Mouse (Mus musculus): ENCODE measurements around the gene Ogg1.
"Not testable (repeated sequence)": the region's sequence is repeated elsewhere in the genome, so short reads cannot be mapped to it uniquely, and the experiment has no call there.

The Ogg1 gene

GRCm38 (mm10) chr6:113330547-113330946 lies 3.8 kb downstream of the Ogg1 start:
- in situ Hi-C loops (cut with MboI, MseI) = no loop called here

DNA sequence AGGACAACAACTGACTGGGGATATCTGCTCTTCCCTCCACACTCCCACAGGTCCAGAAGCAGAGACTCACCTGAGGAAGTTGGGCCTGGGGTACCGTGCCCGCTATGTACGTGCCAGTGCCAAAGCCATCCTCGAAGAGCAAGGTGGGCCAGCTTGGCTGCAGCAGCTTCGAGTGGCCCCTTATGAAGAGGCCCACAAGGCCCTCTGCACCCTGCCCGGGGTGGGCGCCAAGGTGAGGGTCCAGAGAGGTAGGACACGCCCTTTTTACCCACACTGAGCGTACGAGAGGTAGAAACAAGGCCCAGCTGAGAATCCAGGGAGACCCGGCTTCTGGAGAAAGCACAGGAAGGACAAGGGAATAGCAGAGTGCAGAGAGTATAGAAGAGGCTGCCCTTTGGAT lies 4.9 kb downstream of the Ogg1 start:
- in situ Hi-C loops (cut with MboI, MseI) = no loop called here

- in situ Hi-C loops (cut with MboI, MseI) = not testable (repeated sequence)
Observed at GRCm38 (mm10) chr6:113332734-113333133, 6.0 kb downstream of the Ogg1 start.

- in situ Hi-C loops (cut with MboI, MseI) = no loop called here
Observed at GRCm38 (mm10) chr6:113333137-113333950, 6.6 kb downstream of the Ogg1 start.

- in situ Hi-C loops (cut with MboI, MseI) = no loop called here
Observed at GRCm38 (mm10) chr6:113334216-113334615, 7.4 kb downstream of the Ogg1 start.

DNA sequence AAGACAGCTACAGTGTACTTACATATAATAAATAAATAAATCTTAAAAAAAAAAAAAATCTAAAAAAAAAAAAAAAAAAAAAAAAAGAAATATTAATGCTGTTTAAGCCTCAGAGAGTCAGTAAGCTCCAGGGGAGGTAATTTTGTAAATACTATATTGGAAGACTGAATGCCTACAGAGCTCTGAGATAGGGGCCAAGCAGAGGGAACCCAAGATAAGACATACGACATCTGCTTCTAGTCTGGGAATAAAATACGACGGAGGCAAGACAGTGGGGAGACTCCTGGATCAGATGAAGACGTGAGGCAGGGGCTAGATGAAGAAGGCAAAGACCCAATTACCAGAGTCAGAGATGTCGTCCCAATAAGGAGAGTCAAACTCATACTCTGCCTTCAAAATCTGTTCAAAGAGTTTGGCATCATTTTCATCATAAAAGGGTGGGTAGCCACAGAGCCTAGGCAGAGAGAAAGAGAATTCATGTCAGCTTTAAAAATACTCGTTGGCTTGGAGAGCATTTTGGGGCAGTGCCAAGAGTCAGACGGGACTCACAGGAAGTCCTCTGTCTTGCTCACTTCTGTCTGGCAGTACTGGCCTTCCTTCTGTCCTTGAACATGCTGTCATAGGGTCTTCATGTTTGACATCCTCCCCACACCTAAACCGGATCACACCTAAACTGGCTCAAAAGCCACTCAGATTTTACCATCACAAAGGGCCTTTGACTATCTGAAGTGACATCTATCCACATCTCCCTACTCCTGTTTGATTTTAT lies 10.3 kb downstream of the Ogg1 start:
- in situ Hi-C loops (cut with MboI, MseI) = no loop called here

DNA sequence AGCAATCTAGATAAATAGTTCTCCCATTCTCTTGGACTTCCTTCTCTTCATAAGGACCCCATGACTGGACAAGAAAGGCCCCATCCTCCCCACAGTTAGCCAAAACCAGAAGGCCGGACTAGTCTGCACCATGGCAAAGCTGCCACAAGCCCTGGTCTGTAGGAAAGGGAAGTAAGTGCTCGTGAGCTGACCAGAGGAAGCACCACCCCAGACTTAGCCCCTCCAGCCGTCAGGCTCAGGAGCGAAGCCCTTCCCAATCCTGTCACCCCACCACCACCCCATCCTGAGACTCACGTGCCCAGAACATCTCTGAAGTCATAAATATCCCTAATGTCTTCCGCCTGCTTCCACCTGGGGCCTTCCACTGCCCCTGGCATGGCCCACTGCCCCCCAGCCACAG lies 14.8 kb downstream of the Ogg1 start:
- in situ Hi-C loops (cut with MboI, MseI) = no loop called here

- in situ Hi-C loops (cut with MboI, MseI) = no loop called here
Observed at GRCm38 (mm10) chr6:113342297-113342696, 15.5 kb downstream of the Ogg1 start.

- in situ Hi-C loops (cut with MboI, MseI) = no loop called here
Observed at GRCm38 (mm10) chr6:113343177-113344092, 16.7 kb downstream of the Ogg1 start, which contains the start of gene Camk1. Gene Camk1 (minus strand): TSS chr6:113343984.

- in situ Hi-C loops (cut with MboI, MseI) = no loop called here
Observed at GRCm38 (mm10) chr6:113344321-113344720, 17.5 kb downstream of the Ogg1 start.

- in situ Hi-C loops (cut with MboI, MseI) = no loop called here
Observed at GRCm38 (mm10) chr6:113346897-113347296, 20.1 kb downstream of the Ogg1 start.

DNA sequence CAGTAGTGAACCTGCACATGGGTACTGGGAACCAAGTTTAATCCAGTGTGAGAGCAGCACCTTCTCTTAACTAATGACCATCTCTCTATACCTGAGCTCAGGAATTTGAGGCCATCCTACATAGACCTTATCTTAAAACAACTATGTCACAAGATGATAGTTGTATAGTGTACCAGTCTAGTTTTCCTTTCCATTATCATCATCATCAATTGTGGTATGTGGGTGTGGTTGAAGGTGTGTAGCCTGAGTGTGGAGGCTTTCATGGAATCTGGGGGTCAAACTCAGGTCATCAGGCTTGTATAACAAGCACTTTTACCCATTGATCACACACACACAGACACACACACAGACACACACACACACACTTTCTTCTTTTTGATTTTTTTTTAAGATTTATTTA lies 23.8 kb downstream of the Ogg1 start:
- in situ Hi-C loops (cut with MboI, MseI) = no loop called here

- in situ Hi-C loops (cut with MboI, MseI) = no loop called here
Observed at GRCm38 (mm10) chr6:113351161-113351560, 24.4 kb downstream of the Ogg1 start.

DNA sequence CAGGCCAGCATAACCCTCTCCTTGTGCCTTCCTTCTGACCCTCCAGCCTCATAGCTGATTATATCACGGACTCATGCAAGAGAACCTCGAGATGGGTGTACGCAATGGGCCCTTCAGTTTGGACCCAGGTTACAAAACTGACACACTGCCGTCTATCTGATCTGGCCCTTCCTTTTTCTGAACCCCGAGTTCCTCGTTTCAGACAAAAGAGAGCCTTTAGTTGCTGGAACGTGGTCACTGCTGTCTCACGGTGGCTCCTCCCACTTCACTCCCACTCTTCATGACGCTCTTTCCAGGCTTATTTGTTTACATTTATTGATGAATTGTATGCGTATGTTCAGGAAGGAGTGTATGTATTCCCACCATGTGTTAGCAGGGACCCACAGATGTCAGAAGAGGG lies 24.9 kb downstream of the Ogg1 start:
- in situ Hi-C loops (cut with MboI, MseI) = no loop called here

- in situ Hi-C loops (cut with MboI, MseI) = no loop called here
Observed at GRCm38 (mm10) chr6:113352820-113353219, 26.0 kb downstream of the Ogg1 start.

DNA sequence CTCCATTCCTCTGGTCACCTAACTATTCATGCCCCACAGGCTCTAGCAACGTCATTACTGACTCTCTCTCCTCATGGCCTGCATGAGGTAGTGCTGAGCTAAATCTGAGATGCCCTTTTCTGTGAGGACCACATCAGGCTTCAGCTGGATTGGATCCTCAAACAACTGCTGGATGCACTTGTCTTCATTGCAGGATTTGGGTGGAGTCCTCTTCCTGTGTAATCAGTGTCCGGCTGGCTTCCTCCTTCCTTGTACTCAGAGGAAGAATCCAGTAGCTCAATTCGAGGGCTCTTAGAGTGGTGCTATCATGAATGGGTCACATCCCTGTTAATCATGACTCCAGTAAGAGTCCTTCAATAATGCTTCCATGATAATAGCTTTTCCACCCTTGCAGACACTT lies 26.9 kb downstream of the Ogg1 start:
- in situ Hi-C loops (cut with MboI, MseI) = no loop called here

DNA sequence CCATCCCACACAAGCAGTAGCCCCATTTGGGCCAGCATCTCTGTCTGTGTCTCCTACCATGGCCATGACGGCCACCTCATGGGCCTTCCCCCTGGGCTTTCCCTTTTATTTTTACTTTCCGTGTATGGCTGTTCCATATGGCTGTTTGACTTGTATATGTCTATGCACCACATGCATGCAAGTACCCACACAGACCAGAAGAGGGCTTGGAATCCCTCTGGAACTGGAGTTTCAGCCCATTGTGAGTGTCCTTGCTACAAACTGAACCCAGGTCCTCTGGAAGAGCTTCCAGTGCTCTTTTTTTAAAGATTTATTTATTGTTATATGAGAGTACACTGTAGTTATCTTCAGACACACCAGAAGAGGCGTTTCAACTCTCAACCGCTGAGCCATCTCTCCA lies 34.7 kb downstream of the Ogg1 start:
- in situ Hi-C loops (cut with MboI, MseI) = no loop called here

DNA sequence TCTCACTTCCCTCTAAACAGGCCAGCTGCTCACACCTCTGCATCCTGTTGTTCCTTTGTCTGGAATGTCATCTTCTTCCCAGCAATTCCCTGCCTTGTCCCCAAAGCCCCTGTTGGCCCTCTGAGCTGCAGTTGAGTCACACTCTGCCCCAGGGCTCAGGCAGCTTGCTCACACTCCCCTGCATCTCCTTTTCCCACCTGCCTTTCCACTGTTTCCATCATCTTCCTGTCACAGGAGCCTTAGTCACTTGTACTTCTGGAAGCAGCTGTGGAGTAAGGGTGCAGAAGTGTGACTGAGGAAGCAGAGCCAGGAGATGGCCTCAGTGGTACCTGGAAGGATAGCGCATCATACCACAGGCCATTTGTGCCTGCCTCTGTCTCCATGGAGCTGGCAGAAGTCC lies 35.5 kb downstream of the Ogg1 start:
- in situ Hi-C loops (cut with MboI, MseI) = no loop called here

GRCm38 (mm10) chr6:113364518-113365135 lies 37.9 kb downstream of the Ogg1 start:
- in situ Hi-C loops (cut with MboI, MseI) = no loop called here

DNA sequence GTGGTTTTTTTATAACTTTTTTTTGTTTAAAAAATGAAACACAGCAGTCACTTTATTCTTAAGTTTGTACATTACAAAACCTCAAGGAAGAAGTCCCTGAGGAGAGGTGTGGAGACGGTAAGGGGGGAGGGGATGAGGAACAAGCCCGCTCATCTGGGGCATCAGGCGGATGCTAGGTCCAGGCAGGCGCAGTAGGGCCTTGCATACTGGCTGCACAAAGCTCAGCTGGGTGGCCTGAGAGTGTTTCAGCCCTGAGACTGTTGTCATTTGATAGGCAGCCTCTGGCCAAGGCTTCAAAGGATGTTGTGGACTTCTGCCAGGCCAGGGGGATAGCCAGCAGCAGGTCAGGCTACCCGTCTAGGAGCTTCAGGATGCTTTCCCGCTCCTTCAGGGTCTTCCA lies 39.9 kb downstream of the Ogg1 start:
- in situ Hi-C loops (cut with MboI, MseI) = no loop called here

GRCm38 (mm10) chr6:113367574-113367973 lies 40.8 kb downstream of the Ogg1 start:
- in situ Hi-C loops (cut with MboI, MseI) = no loop called here

Data from T-helper 1 cell (primary cell).